Mouse (Mus musculus): ENCODE measurements around the gene Vdr. TPM values are rescaled to one million over a fixed set of nuclear protein-coding genes. Genes with fewer than 3 reads are reported as not detected.

Gene Vdr
- total RNA-seq, 2 experiments from 2014 or later, result 0.10 TPM; not detected in 1

DNA sequence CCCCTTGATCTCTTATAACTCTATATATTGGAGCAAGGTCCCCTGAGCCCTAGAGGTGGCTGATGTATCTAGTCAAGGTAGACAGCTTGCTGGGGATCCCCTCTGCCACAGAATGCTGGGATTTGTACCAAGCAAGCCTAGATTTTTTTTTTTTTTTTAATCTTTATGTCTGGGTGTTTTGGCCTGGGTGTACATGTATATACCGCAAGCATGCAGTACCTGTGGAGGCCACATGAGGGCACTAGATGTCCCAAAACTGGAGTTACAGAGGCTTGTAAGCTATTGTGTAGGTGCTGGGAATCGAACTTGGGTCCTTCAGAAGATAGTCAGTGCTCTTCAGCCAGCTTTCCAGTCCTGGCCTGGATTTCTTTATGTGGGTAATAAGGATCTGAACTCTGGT is 44.4 kb downstream of the Vdr start:
- DNase-seq (ENCODE audit: low spot score in 2 of 2), result no peak
- peak; percentile 30; the same call in 1 of the 2 replicates for TF ChIP-seq CTCF (conservative IDR thresholded peaks at IDR 0.05)
- H3K27ac ChIP-seq, result no peak overlapping the region
- no peak overlapping the region for H3K4me3 ChIP-seq

DNA sequence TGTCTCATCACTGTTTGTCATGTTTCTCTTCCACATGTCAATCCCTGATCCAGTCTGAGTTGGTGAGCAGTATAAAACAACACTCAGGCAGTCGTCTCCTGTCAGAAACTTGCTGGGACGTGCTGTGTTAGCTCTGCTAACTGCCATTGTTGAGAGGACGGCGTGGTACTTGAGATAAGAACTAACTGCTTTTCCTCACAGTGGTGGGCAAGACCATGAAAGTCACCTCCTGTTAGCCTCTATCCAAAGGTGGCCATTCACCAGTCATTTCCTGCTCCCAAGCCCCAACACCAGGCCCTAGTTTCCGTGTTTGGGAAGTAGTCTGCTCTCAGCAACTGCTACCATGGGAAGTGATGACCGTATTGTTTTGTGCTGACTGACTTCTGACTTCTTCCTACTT is 45.3 kb downstream of the Vdr start:
- H3K27ac ChIP-seq, result no peak overlapping the region
- no peak for TF ChIP-seq CTCF (conservative IDR thresholded peaks at IDR 0.05)
- DNase-seq (ENCODE audit: low spot score in 2 of 2), result no peak
- H3K4me3 ChIP-seq, result no peak overlapping the region

DNA sequence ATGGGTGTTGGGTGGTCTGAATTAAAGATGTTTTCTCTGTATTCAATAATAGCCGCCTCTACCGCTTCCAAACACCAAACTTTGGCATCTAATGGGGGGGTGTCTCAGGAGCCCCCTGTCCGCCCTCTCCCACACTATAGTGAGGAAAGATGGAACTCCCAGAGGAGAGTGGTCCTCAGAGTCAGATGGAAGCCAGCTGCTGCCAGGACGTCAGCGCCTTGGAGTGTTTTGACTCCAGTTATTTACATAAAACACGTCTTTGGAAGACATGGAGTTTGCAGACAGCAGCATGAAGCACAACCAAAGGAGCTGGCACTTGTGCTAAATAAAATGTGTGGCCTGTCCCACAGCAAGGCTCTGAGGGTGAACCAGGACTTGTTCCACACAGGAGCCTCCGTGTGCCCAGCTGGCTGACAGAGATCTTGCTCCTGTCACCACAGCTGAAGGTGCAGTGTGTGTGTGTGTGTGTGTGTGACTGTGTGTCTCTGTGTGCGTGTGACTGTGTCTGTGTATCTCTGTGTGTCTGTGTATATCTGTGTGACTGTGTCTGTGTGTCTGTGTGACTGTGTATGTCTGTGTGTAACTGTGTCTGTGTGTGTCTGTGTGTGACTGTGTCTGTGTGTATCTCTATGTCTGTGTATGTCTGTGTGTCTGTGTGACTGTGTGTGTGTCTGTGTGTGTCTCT is 45.9 kb downstream of the Vdr start:
- no peak overlapping the region for H3K4me3 ChIP-seq
- no peak overlapping the region for H3K27ac ChIP-seq
- no peak for DNase-seq (ENCODE audit: low spot score in 2 of 2)
- TF ChIP-seq CTCF (conservative IDR thresholded peaks at IDR 0.05), result no peak

DNA sequence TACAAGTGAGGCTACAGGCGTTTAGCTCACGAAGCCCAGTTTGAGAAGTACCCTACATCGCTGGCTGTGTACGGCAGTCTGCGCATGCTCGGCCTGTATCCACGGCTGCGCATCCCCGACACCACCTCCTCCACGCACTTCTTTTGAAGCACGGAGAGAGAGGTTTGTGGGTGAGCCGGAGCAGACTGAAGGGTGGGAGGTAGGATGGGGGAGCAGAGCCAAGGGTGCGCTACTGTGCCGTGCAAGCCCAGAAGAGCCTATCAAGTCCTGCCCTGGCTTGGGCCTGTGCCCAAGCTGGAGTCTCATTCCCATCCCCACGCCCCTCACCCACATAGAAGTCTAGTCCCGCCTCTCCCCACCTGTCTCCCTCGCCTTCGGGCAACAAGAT is 46.9 kb downstream of the Vdr start:
- H3K27ac ChIP-seq, result peak overlapping the region; percentile 80
- no peak for TF ChIP-seq CTCF (conservative IDR thresholded peaks at IDR 0.05)
- H3K4me3 ChIP-seq, result peak overlapping the region; percentile 31; the same call in 1 of the 2 replicates
- DNase-seq (ENCODE audit: low spot score in 2 of 2), result peak; percentile 68 to 78

DNA sequence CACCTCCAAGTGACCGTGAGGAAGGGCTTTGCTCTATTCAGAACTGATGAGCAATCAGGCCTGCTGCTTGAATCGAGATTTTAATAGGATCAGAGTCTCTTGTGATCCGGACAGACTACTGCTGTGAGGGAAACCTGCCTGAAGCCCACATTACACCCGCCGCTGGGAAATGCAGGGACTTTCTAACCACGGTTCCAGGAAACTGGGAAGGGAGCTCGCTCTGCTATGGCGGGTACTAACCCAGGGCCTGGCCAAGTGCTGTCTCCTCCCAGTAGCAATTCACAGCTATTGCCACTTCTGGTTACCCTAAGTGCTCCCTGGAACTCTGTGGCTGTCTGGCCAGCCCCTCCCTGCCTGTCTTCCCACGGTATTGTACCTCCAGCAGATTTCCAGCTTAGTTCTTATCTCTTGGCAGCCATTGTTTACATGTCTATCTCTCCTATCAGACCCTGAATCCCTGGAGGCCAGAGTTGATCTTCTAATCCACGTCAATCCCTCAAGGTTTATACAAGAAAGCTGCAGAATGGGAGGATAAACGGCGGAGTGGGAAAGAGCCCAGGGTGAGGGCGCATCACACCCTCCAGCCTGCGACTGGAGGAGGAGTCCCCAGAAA is 47.4 kb downstream of the Vdr start:
- DNase-seq (ENCODE audit: low spot score in 2 of 2), result no peak
- peak overlapping the region; percentile 80 for H3K27ac ChIP-seq
- no peak for TF ChIP-seq CTCF (conservative IDR thresholded peaks at IDR 0.05)
- peak overlapping the region; percentile 31; the same call in 1 of the 2 replicates for H3K4me3 ChIP-seq

DNA sequence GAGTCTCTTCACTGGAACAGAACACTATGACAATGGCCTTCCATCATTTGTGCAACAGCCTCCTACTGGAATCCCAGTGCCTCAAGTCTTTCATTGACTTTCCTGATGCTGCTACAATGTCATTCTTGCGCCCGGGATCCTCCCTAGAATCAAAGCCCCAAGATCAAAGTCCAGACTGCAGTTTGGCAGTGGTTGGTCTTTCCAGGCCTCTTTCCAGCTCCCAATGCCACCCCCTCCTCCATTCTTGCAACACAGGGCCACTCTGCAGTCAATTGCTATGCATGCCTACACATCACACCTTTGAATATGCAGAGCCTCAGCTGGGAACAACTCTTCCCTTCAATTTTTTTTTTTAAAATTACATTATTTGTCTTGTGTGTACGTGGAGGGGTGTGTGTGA is 50.1 kb downstream of the Vdr start:
- no peak for DNase-seq (ENCODE audit: low spot score in 2 of 2)
- H3K4me3 ChIP-seq, result no peak overlapping the region
- no peak overlapping the region for H3K27ac ChIP-seq
- TF ChIP-seq CTCF (conservative IDR thresholded peaks at IDR 0.05), result no peak

DNA sequence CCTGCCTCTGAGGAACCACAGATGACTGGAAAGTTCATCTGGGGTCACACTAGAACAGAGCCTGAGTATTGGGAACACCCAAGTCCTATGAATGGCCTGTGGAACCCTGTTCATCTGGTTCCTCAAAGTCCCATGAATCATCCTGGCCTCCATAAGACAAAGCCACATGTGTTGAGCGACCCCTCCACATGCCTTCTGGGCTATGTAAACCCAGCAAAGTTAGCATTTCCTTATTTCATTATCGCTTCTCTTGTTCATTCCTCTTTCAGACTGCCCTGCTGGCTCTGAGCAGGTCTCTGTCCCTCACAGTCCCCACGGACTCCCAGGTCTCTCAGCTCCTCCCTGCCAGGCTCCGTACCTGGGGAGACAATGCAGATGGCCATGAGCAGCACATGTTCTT is 52.0 kb downstream of the Vdr start:
- Histone ChIP-seq H3K27ac (no peak overlapping the region), H3K4me3 (no peak overlapping the region)
- DNase-seq (ENCODE audit: low spot score in 2 of 2), result no peak
- TF ChIP-seq CTCF (conservative IDR thresholded peaks at IDR 0.05), result no peak

DNA sequence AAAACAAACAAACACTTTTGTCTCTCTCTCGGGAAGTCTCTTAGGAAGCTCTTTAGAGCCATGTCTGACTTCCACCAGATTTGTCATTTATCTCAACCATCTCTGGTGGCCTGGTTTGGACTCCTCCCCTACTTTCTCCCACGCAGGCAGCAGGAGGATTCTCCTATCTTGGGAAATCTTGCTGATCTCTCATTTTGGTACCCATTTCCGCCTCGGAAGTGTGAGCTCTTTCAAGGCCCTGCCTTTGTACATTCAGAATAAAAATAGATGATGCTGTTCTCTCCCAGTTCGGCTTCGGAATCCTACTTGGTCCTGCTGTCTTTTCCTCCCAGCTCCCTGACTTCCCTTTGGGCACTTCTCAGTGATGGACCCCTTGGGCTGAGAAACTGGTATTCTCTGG is 55.9 kb downstream of the Vdr start:
- no peak for DNase-seq (ENCODE audit: low spot score in 2 of 2)

DNA sequence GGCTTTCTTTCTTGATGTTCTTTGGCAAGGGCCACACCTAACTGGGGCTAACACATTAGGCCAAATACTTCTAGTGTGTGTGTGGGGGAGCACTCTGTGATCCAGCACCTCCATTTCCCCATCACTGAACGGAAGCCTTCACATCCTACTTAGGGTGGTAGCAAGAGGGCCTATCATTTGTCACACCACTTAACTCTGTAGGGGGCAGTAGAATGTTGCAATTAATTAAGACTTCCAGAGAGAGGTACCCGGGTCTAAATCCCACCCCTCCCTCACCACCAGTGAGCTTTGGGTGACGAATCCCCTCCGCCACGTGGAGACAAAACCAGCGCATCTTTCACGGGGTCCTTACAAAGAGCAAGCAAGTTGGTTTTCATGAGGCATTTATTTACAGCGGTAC is 56.4 kb downstream of the Vdr start:
- no peak overlapping the region for H3K4me3 ChIP-seq
- no peak overlapping the region for H3K27ac ChIP-seq
- TF ChIP-seq CTCF (conservative IDR thresholded peaks at IDR 0.05), result peak; percentile 50
- no peak for DNase-seq (ENCODE audit: low spot score in 2 of 2)

More for the DNA sequence above, 55.9 kb downstream of the Vdr start:
- TF ChIP-seq CTCF (conservative IDR thresholded peaks at IDR 0.05), result no peak
- no peak overlapping the region for H3K4me3 ChIP-seq
- no peak overlapping the region for H3K27ac ChIP-seq

DNA sequence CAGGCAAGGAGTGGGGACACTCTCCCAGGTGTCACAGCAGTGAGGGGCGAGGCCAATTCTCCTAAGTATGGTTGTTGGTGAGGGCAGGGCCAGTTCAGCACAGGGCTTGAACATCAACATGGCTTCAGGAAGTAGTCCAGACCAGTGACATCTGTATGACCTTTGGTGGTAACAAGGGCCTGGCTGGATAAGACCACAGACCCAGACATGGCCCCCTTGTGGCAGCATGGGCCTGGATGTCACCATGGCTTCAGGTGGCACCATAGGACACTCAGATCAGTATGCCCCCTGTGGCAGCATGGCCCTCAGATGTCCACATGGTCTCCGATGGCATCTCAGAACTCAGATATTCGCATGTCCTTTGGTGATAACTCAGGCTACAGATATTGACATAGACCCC is 58.1 kb downstream of the Vdr start:
- H3K4me3 ChIP-seq, result no peak overlapping the region
- TF ChIP-seq CTCF (conservative IDR thresholded peaks at IDR 0.05), result no peak
- DNase-seq (ENCODE audit: low spot score in 2 of 2), result no peak
- H3K27ac ChIP-seq, result no peak overlapping the region

DNA sequence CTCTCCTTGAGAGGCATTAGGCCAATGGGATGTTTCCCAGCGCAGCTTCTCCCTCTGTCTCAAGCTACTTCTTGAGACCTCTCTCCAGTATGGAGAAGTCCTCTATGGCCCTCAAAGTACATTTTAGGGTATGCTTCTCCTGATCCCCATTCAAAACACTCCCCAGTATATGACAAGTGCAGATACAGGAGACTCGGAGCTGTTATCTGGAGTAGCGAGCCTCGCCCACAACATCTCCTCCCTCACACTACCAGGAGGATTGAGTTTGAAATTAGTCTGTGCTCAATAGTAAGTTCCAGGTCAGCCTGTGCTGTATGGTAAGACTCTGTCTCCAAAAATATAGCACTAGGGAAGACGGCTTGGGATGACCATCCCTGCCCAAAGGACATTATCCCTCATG is 59.4 kb downstream of the Vdr start:
- H3K4me3 ChIP-seq, result no peak overlapping the region
- DNase-seq (ENCODE audit: low spot score in 2 of 2), result no peak
- no peak overlapping the region for H3K27ac ChIP-seq
- TF ChIP-seq CTCF (conservative IDR thresholded peaks at IDR 0.05), result no peak

DNA sequence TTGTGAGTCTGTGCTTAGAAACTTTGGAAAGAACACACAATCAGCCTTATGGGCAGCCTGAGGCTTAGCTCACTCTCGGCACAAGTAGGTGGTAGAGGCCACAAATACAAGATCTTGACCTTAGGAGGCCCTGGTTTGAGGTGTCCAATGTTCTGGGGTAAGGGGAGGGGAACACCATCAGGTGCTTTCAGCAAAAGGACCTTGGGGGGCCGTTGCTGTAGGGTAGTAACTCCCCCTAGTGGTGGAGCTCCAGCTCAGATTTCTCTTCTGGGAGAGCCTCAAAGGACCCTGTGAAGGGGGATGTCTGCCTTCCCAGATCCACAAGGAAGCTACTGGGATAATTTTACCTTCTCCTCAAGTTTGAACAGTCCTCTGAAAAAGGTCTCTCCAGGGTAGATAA is 60.0 kb downstream of the Vdr start:
- peak; percentile 84 for TF ChIP-seq CTCF (conservative IDR thresholded peaks at IDR 0.05)
- DNase-seq (ENCODE audit: low spot score in 2 of 2), result no peak
- Histone ChIP-seq H3K27ac (no peak overlapping the region; the same call in 1 of the 2 replicates), H3K4me3 (no peak overlapping the region)

DNA sequence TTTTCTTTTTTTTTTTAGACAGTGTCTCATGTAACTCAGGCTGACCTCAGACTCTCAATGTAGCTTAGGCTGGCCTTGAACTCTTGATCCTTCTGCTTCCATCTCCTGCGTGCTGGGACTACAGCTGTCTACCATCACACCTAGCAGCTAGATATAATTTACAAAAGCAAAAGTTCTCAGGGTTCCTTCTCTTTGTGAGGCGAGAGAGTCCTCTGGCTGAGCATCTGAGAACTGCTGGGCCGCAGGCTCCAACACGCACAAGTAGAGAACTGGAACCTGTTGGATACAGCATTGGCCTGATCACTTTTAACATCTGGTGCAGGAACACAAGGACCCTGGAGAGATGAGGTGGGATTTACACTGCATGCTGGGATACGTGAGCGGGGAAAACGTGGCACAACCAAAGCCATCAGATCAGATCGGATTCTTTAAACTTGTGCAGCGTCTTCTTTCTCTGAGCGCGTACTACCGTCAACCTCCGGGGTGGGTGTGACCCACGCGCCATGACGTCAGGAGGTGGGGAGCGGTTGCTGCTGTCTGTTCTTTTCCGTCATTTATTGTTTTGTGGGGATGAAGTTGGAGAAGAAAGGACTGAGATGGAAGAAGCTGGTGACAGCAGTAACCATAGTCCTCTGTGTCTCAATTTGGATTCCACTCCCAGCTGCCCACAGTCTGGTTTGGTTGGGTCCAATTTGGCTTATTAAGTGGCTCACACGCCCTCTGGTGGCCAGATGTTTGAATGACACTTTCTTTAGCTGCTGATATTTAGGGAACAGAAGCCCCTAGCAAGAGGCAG is 61.1 kb downstream of the Vdr start:
- TF ChIP-seq CTCF (conservative IDR thresholded peaks at IDR 0.05), result peak; percentile 85
- Histone ChIP-seq H3K4me3 (peak overlapping the region; percentile 46), H3K27ac (peak overlapping the region; percentile 11; the same call in 1 of the 2 replicates)
- DNase-seq (ENCODE audit: low spot score in 2 of 2), result peak; percentile 86 to 87
